Mouse (Mus musculus) erythroblast, embryonic 14.5 days (primary cell): Measurements from ENCODE around the gene Srsf4.

Experiments
- GATA1 ChIP-seq: IDR thresholded peaks from 2 replicates; pipeline ENCODE4 v1.6.1; 2012; ENCODE audit warnings: low read length, inconsistent platforms, mixed read lengths
- TAL1 ChIP-seq: IDR thresholded peaks from 3 replicates; pipeline ENCODE4 v1.6.1; 2012; ENCODE audit warnings: low read length, inconsistent platforms, mixed read lengths

DNA sequence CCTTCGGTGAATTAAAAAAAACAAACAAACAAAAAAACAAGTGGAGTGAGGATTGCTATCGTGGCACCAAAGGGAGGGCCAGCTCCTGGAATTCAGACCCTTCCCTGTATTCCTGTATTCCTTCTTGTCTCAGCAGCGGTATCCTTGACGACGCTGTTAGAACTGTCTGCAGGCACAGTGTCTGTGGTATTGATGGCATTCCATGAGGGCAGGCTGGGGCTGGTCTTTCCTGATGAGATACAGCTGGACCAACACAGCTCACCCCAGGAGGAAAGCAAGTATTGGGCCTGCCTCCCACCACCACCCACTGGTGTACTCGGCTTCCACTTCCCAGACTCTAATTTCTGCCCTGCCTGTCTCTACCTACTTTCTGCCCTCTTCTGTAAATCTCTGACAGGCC, 25.3 kb upstream of the Srsf4 start:
- TF ChIP-seq GATA1, result no peak
- TF ChIP-seq TAL1, result no peak
